Mouse (Mus musculus): ENCODE measurements around the gene Slco1b2.
"Not testable (repeated sequence)": the region's sequence is repeated elsewhere in the genome, so short reads cannot be mapped to it uniquely, and the experiment has no call there.

Slco1b2 gene

GRCm38 (mm10) chr6:141629291-141629690 lies at the start of gene Slco1b2:
Gene Slco1b2 (plus strand): TSS chr6:141629518.
- DNase-seq = no peak

DNA sequence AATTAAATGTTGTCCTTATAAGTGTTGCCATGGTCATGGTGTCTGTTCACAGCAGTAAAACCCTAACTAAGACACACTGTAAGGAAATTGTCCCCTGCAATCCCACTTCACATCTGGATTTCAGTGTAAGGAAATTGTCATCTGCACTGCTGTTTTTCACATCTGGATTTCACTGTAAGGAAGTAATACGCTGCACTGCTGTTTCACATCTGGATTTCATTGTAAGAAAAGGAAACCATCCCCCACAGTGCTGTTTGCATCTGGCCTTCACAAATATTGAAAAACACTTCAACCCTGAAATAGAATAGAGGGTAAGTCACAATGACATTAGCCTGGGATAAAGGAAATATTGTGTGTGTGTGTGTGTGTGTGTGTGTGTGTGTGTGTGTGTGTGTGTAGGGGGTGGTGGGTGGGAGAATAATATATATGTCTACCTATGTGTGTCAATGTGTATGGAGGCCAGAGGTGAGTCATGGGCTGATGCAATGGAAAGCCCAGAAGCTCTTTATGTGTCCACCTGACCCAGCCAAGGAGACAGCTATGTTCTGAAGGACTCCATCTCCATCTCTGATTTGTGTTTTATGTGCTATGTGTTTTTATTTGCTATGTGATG lies 44.4 kb upstream of the Slco1b2 start:
- no peak for DNase-seq

DNA sequence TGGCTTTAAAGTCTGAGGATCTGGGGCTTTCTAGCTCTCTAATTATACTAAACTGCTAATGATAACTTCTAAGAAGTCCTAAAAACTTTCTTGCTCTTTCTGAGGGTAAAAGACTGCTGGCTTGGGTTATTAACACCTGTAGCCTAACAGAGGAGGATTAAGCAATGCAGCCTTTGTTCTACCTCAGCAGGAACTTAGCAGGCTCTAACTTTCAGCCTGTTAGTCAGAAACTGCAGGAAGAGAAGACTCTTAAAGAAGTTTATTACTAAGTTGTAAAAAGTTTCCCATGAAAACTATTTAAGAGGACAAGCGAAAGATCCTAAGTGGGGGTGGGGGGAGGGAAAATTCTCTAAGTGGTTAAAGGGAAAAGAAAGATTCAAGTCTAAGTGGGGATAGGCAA lies 39.3 kb upstream of the Slco1b2 start:
- no peak for DNase-seq

GRCm38 (mm10) chr6:141590598-141591200 lies 38.6 kb upstream of the Slco1b2 start:
- not testable (repeated sequence) for DNase-seq

DNA sequence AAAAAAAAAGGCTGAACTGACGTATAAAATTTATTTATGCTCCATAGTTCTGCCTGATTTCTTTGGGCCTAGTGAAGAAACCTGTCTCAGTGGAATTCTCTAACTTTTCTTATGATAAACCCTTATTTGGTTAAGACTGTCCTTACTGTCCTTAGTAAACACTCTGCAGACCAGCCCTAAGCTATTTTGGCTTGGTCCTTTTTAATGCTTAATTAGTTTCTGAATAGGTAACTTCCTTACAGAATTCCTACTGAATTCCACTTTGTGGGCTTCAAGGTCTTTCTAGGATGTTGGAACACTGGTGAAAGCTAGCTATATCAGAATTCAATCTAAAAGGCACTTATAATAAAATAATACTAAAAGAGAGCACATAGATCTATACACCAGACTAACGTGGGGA lies 33.2 kb upstream of the Slco1b2 start:
- DNase-seq = no peak

DNA sequence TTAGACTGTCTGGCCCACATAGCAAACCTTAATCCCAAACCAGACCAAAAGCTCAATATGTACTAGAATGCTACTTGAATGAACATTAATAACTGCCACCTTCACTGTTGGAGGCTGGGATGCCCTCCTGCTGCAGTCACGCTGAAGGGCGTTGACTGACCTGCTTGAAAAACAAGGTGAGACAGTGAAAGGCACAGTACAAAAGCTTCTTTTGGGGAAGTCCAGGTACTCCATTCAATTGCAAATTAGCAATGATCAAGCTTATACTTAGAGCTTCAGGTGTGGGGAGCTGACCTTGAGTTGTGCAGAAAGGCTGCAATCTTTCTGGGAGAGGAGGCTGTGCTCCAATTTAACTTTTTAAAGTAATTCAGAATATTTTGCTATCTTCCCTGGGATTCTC lies 32.3 kb upstream of the Slco1b2 start:
- DNase-seq = no peak

DNA sequence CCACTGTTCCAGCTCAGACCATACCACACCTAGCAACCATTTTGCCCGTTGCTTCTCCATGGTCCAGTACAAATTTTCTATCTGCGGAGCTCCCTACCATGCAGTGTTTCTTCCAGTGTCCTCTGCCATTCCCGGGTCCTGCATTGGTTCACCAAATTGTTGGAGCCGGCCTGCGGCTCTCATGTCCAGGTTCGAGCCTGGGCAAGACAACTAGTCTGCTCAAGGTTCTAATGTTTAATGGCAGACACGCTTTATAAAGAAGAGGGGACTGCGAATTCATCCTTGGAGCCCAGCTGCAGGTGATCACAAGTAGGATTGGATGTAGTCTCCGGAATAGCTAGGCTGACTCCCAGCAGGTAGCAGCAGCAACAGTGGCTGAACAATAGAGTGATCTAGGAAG lies 28.4 kb upstream of the Slco1b2 start:
- no peak for DNase-seq

- no peak for DNase-seq
Measured at GRCm38 (mm10) chr6:141610702-141611260, 18.5 kb upstream of the Slco1b2 start.

- DNase-seq = no peak
Measured at GRCm38 (mm10) chr6:141614017-141614416, 15.3 kb upstream of the Slco1b2 start.

DNA sequence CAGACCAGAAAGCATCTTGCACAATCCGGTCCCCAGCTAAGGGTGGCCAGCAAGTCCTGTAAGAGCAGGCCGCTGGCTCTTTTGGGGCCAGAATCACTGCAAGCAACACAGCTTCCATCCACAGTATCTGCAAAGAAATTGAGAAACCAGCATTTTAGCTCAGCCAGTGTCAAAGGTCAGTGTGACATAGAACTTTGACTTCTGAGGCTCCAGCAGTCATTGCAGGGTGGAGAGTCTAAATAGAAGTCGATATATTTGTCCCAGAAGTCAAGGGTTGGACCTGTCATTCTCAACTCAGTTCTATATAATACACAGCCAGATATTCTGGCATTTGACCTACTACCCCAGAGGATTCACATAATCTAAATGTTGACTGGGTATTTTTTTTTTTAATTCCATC lies 14.0 kb upstream of the Slco1b2 start:
- DNase-seq = no peak

- DNase-seq = no peak
Measured at GRCm38 (mm10) chr6:141632935-141633334, 3.6 kb downstream of the Slco1b2 start.

DNA sequence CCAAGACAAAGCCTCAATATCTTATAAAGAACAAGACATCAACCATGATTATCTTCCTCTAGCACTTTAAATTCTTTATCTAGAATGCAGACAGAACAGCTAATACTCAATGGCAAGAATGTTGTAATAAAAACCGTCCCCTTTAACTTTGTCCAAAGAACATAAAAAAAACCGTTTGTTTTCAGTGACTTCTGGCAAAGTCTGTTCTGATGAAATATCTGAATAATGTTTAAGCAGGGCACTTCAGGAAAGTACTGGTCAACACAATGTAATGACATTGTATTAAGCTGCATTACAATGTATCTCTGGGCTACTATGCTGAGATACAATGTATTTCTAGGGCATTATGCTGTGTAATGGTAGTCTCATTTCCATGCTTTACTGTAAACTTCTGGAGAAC lies 5.9 kb downstream of the Slco1b2 start:
- DNase-seq = no peak

DNA sequence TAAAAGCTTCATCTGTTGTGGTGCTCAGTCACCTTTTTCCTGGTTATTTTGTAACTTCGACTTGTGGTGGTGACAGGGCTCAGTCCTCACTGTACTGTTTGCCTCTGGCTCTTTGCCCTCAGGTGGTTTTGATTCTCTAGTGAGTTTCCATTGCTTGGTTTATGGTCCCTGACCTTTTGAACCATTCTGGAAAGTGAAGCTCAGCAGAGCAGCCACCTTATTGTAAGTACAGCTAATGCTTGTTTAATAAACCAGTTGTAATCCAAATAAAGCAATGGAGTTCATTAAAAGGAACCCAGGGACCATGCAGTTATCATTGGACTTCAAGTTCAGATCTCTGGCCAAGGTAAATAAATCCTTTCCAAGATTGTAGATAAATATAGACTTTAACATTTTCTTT lies 11.3 kb downstream of the Slco1b2 start:
- DNase-seq = peak; percentile 29

DNA sequence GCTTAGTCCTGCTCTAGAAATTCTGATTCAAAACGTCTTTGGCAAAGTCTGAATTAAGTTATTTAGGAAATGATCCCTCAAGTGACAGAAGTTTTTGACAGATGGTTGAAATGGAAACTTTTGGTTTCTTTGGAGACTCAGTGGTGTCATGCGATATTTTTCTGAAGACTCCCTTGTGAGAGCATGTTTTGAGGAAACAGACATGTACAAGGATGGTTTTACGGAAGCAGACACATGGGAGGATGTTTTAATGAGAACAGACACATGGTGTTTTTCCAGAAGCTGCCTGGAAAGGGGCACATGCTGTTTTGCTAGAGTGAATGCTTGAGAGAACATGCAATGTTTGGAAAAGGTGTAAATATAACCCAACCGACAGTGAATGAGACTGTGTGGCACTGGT lies 57.7 kb downstream of the Slco1b2 start:
- no peak for DNase-seq

DNA sequence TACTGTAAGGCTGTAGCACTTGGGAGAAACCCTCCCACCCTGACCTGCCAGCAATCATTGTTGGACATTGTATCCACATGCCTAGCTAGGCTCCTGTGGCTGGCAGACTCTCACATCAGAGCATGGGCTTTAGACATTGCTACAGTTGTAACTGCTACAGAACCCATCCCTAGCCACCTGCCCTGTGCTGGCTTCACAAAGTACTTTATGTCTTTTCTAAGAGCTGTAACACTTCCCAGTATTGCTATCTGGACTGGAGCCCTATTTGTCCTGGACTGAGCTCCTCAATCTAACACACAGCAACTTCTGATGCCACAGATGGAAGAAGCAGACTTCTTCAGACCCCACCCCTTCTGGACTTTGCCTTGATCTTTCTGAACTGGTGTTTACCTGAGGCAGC lies 61.9 kb downstream of the Slco1b2 start:
- DNase-seq = no peak

Measured in lung, postnatal 36 days (tissue).